Mouse (Mus musculus) myocyte (in vitro differentiated cells): Measurements from ENCODE around the gene 4930407I10Rik.

Experiments used
- CEBPB ChIP-seq: IDR thresholded peaks from 2 replicates; pipeline ENCODE4 v1.6.1; 2011; ENCODE audit warnings: mild to moderate bottlenecking, moderate library complexity; ENCODE audit not compliant: poor library complexity, insufficient read depth, severe bottlenecking
- MAX ChIP-seq: IDR thresholded peaks from one replicate; pipeline ENCODE4 v1.6.1; 2011; ENCODE audit warnings: low read depth, mild to moderate bottlenecking, control low read depth
- MYOG ChIP-seq, 3 experiments: IDR thresholded peaks; one replicate each; pipeline ENCODE4 v1.6.1; 2011; ENCODE audit warnings: control low read depth in 2 of 3, low read depth in 2 of 3, mild to moderate bottlenecking in 2 of 3; ENCODE audit not compliant: insufficient read length in 2 of 3, control insufficient read depth in 1 of 3, insufficient read depth in 1 of 3
- POLR2A ChIP-seq: IDR thresholded peaks from one replicate; pipeline ENCODE4 v1.6.1; 2011; ENCODE audit warnings: low read depth, mild to moderate bottlenecking, control low read depth, moderate library complexity; ENCODE audit not compliant: insufficient read length
- TCF12 ChIP-seq: IDR thresholded peaks from one replicate; pipeline ENCODE4 v1.6.1; 2011; ENCODE audit warnings: mild to moderate bottlenecking, control low read depth; ENCODE audit not compliant: poor library complexity, insufficient read depth, severe bottlenecking

DNA sequence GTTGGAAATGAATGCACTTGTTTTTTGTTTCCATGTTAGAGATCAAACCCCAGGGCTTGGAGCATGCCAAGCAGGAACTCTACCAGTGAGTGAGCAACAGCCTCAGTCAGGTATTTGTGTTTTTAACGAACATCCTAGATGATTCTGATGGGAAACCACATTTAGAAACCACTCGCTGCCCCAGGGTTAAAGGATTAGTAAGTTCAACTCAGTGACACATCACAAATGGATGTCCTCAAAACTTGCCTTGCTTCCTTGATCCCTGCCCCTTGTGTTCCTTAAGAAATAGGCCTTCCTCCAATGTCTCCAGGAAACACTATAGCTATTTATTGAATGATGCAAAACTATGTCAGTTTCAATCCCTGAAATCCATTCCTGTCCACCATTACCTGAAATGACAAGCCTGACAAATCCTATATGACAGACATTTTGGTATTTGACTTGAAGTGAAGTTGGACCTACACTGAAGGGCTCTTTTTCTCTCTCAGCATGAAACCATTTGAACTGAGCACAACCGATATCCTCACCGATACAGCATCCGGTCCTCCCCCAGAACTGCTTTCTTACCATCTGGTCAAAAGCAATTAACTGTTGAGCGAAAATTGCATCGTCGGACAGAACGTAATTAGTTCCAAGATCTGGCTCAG, 44.1 kb upstream of the 4930407I10Rik start:
- no peak for TF ChIP-seq MAX
- TF ChIP-seq CEBPB: no peak
- no peak for TF ChIP-seq POLR2A
- TF ChIP-seq MYOG (IDR thresholded peaks at IDR 0.05; ENCODE audit: control insufficient read depth in 1 of 3, insufficient read depth in 1 of 3, insufficient read length in 2 of 3, low read depth in 2 of 3): no peak
- TF ChIP-seq TCF12: no peak
